Mouse (Mus musculus) MEL (cell line): ENCODE results near the gene Prickle2. TPM values are rescaled to one million over a fixed set of nuclear protein-coding genes. Genes with fewer than 3 reads are reported as not detected.

Source experiments
- DNase-seq: peaks from one replicate; pipeline ENCODE4 v3.0.0; 2011; ENCODE audit warnings: low read depth, low spot score
- H3K27ac ChIP-seq: 2 replicates; pipeline ENCODE4 v1.5.1; 2012; ENCODE audit warnings: low read depth, mild to moderate bottlenecking, control low read depth, low read length, moderate library complexity; ENCODE audit not compliant: control insufficient read depth
- H3K27me3 ChIP-seq, 2 experiments: fragments of 150-350 bp in 1 of 2; sonication (generic) in 1 of 2; 2 replicates each; pipeline ENCODE4 v1.6.1; 2012; ENCODE audit warnings: low read length in 2 of 2, mild to moderate bottlenecking in 2 of 2, improper control_type of control experiment in 1 of 2, moderate library complexity in 1 of 2; ENCODE audit not compliant: insufficient read depth in 2 of 2, control insufficient read depth in 1 of 2
- H3K36me3 ChIP-seq, 2 experiments: 2 replicates each; pipeline ENCODE4 v1.6.1; 2012 to 2014; ENCODE audit warnings: low read length in 2 of 2, improper control_type of control experiment in 1 of 2, inconsistent platforms in 1 of 2, mild to moderate bottlenecking in 1 of 2; ENCODE audit not compliant: insufficient read depth in 2 of 2, control insufficient read depth in 1 of 2
- H3K4me1 ChIP-seq, 2 experiments: fragments of 150-350 bp in 1 of 2; sonication (generic) in 1 of 2; 2 replicates each; pipeline ENCODE4 v1.6.1; 2012; ENCODE audit warnings: low read length in 2 of 2, improper control_type of control experiment in 1 of 2, mild to moderate bottlenecking in 1 of 2; ENCODE audit not compliant: insufficient read depth in 2 of 2, control insufficient read depth in 1 of 2
- H3K4me3 ChIP-seq, 2 experiments: fragments of 150-350 bp in 1 of 2; sonication (generic) in 1 of 2; 2 replicates each; pipeline ENCODE4 v1.5.1; 2012; ENCODE audit warnings: low read depth in 2 of 2, low read length in 2 of 2, mild to moderate bottlenecking in 2 of 2, moderate library complexity in 2 of 2, control low read depth in 1 of 2, improper control_type of control experiment in 1 of 2; ENCODE audit not compliant: control insufficient read depth in 1 of 2, insufficient read depth in 1 of 2
- H3K79me2 ChIP-seq: 2 replicates; pipeline ENCODE4 v1.6.1; 2012; ENCODE audit warnings: mild to moderate bottlenecking, low read length, moderate library complexity; ENCODE audit not compliant: control insufficient read depth, poor library complexity, insufficient read depth
- H3K9ac ChIP-seq: 2 replicates; pipeline ENCODE4 v1.6.1; 2012; ENCODE audit warnings: low read depth, mild to moderate bottlenecking, control low read depth, low read length, moderate library complexity; ENCODE audit not compliant: control insufficient read depth, poor library complexity, severe bottlenecking
- H3K9me3 ChIP-seq: fragments of 150-350 bp; sonication (generic); replicated peaks from 2 replicates; pipeline ENCODE4 v1.6.1; 2012; ENCODE audit warnings: mild to moderate bottlenecking, low read length, improper control_type of control experiment, moderate library complexity; ENCODE audit not compliant: insufficient read depth
- BHLHE40 ChIP-seq: IDR thresholded peaks from 2 replicates; pipeline ENCODE4 v1.6.1; 2012; ENCODE audit warnings: low read depth, mild to moderate bottlenecking, inconsistent platforms, low read length, improper control_type of control experiment, borderline replicate concordance
- EP300 ChIP-seq, 2 experiments: IDR thresholded peaks; 2 replicates each; pipeline ENCODE4 v1.6.1; 2011; ENCODE audit warnings: improper control_type of control experiment in 2 of 2, low read length in 2 of 2, low read depth in 1 of 2, mild to moderate bottlenecking in 1 of 2
- ETS1 ChIP-seq: IDR thresholded peaks from 2 replicates; pipeline ENCODE4 v1.6.1; 2012; ENCODE audit warnings: low read depth, mild to moderate bottlenecking, inconsistent platforms, low read length, improper control_type of control experiment, moderate library complexity
- KAT2A ChIP-seq: conservative IDR thresholded peaks from 2 replicates; pipeline ENCODE4 v1.6.1; 2012; ENCODE audit warnings: low read depth, low read length, improper control_type of control experiment, inconsistent platforms
- MAZ ChIP-seq: IDR thresholded peaks from 2 replicates; pipeline ENCODE4 v1.6.1; 2012; ENCODE audit warnings: low read depth, mild to moderate bottlenecking, inconsistent platforms, low read length, improper control_type of control experiment
- MEF2A ChIP-seq: IDR thresholded peaks from 2 replicates; pipeline ENCODE4 v1.6.1; 2014; ENCODE audit warnings: low read depth, mild to moderate bottlenecking, inconsistent platforms, low read length, improper control_type of control experiment; ENCODE audit not compliant: poor library complexity, insufficient replicate concordance, severe bottlenecking; ENCODE audit errors: extremely low read depth
- MXI1 ChIP-seq: IDR thresholded peaks from 2 replicates; pipeline ENCODE4 v1.6.1; 2011; ENCODE audit warnings: mild to moderate bottlenecking, low read depth, low read length, improper control_type of control experiment
- MYB ChIP-seq: IDR thresholded peaks from 2 replicates; pipeline ENCODE4 v1.6.1; 2011; ENCODE audit warnings: mild to moderate bottlenecking, low read depth, low read length, improper control_type of control experiment
- POLR2A ChIP-seq, 2 experiments: IDR thresholded peaks; 2 replicates each; pipeline ENCODE4 v1.6.1; 2011 to 2012; ENCODE audit warnings: low read length in 2 of 2, mild to moderate bottlenecking in 2 of 2, control low read depth in 1 of 2, improper control_type of control experiment in 1 of 2, low read depth in 1 of 2, moderate library complexity in 1 of 2; ENCODE audit not compliant: control insufficient read depth in 1 of 2, insufficient read depth in 1 of 2, poor library complexity in 1 of 2
- POLR2AphosphoS2 ChIP-seq: IDR thresholded peaks from 2 replicates; pipeline ENCODE4 v1.6.1; 2011; ENCODE audit warnings: low read length, improper control_type of control experiment
- POLR2AphosphoS5 ChIP-seq: IDR thresholded peaks from 2 replicates; pipeline ENCODE4 v1.6.1; 2012; ENCODE audit warnings: low read depth, borderline replicate concordance, mild to moderate bottlenecking, inconsistent platforms, low read length, moderate library complexity, mixed read lengths
- RAD21 ChIP-seq: IDR thresholded peaks from 2 replicates; pipeline ENCODE4 v1.6.1; 2011; ENCODE audit warnings: mild to moderate bottlenecking, low read depth, low read length, improper control_type of control experiment
- TAL1 ChIP-seq: IDR thresholded peaks from 2 replicates; pipeline ENCODE4 v1.6.1; 2012; ENCODE audit warnings: mild to moderate bottlenecking, inconsistent platforms, low read length, moderate library complexity, mixed read lengths
- UBTF ChIP-seq: IDR thresholded peaks from 2 replicates; pipeline ENCODE4 v1.6.1; 2012; ENCODE audit warnings: low read depth, mild to moderate bottlenecking, inconsistent platforms, low read length, improper control_type of control experiment, moderate library complexity, borderline replicate concordance; ENCODE audit not compliant: insufficient read depth
- USF2 ChIP-seq, 2 experiments: IDR thresholded peaks; 2 replicates each; pipeline ENCODE4 v1.6.1; 2011 to 2012; ENCODE audit warnings: improper control_type of control experiment in 2 of 2, low read length in 2 of 2, borderline replicate concordance in 1 of 2, inconsistent platforms in 1 of 2, low read depth in 1 of 2, mild to moderate bottlenecking in 1 of 2; ENCODE audit not compliant: insufficient read depth in 1 of 2
- ZC3H11A ChIP-seq: IDR thresholded peaks from 2 replicates; pipeline ENCODE4 v1.6.1; 2012; ENCODE audit warnings: low read depth, mild to moderate bottlenecking, inconsistent platforms, low read length, improper control_type of control experiment
- polyA plus RNA-seq, 2 experiments: library from polyadenylated mRNA; stranded (reverse) in 1 of 2; unstranded in 1 of 2; fragments of >175 nt in 1 of 2; fragments of >200 nt in 1 of 2; gene quantifications; 2 replicates each; pipeline versions ENCODE4 v1.2.1 to v1.2.4; 2012; ENCODE audit warnings: low replicate concordance in 2 of 2, low read depth in 1 of 2; ENCODE audit not compliant: insufficient read length in 2 of 2, insufficient read depth in 1 of 2, missing spikeins in 1 of 2
- total RNA-seq: library from RNA; depleted of rRNA; stranded (reverse); fragments of 300-350 nt; gene quantifications from 2 replicates; pipeline ENCODE4 v1.2.3, GENCODE M21; 2012

The Prickle2 gene
- total and polyA plus RNA-seq, 3 experiments: not detected

- Histone ChIP-seq H3K36me3 (no peaks in the 10 kb centered on the region), H3K4me3 (no peak overlapping the region), H3K9ac (no peak overlapping the region), H3K27me3 (no peaks in the 10 kb centered on the region), H3K4me1 (no peaks in the 10 kb centered on the region), H3K9me3 (no peaks in the 10 kb centered on the region), H3K27ac (no peak overlapping the region), H3K79me2 (no peaks in the 10 kb centered on the region)
- DNase-seq: no peak
- TF ChIP-seq POLR2A (IDR thresholded peaks at IDR 0.05; ENCODE audit: control insufficient read depth in 1 of 2, insufficient read depth in 1 of 2, low read depth in 1 of 2, low read length in 2 of 2, poor library complexity in 1 of 2): no peak
- TF ChIP-seq POLR2AphosphoS2: no peak
- TF ChIP-seq MAZ: no peak
- no peak for TF ChIP-seq EP300 (IDR thresholded peaks at IDR 0.05; ENCODE audit: low read depth in 1 of 2, low read length in 2 of 2)
- TF ChIP-seq MXI1: no peak
- TF ChIP-seq MYB: no peak
- TF ChIP-seq KAT2A: no peak
- TF ChIP-seq POLR2AphosphoS5: no peak
- TF ChIP-seq BHLHE40: no peak
- no peak for TF ChIP-seq ETS1
- no peak for TF ChIP-seq MEF2A
- TF ChIP-seq TAL1: no peak
- no peak for TF ChIP-seq USF2 (IDR thresholded peaks at IDR 0.05; ENCODE audit: borderline replicate concordance in 1 of 2, insufficient read depth in 1 of 2, low read depth in 1 of 2, low read length in 2 of 2)
Measured at GRCm38 (mm10) chr6:92705353-92706144, 406 bp downstream of the Prickle2 start.

DNA sequence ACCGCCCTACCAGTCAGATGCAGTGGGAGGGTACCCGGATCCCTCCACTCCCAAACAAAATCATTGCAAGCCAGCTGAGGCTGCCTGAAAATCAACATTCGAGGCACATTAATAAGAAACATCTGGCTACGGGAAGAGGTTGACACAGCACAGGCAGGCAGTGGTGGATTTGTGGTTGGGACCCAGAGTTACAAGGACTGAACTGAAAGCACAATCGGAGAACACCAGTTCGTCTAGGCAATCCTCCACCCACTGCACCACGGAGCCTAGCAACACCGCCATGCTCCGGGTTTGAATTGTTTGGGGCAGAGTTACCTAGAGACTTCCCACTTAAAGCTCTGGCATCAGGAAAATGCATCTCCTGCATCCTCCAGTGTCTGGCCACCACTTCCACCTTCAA is 1.1 kb downstream of the Prickle2 start:
- Histone ChIP-seq H3K4me3 (no peak overlapping the region), H3K36me3 (no peaks in the 10 kb centered on the region), H3K79me2 (no peaks in the 10 kb centered on the region), H3K4me1 (no peaks in the 10 kb centered on the region), H3K9me3 (no peaks in the 10 kb centered on the region), H3K27me3 (no peaks in the 10 kb centered on the region), H3K27ac (no peak overlapping the region), H3K9ac (no peak overlapping the region)
- no peak for DNase-seq
- TF ChIP-seq UBTF: no peak
- TF ChIP-seq RAD21: no peak
- TF ChIP-seq MXI1: no peak
- TF ChIP-seq ZC3H11A: no peak
